Mouse (Mus musculus): Measurements from ENCODE around the gene Ccr4.

- TF ChIP-seq CTCF (IDR thresholded peaks at IDR 0.05; ENCODE audit: extremely low read depth, insufficient read depth, insufficient read length, insufficient replicate concordance), result no peak
- no peak for TF ChIP-seq POLR2A (IDR thresholded peaks at IDR 0.05; ENCODE audit: low read depth, low read length)
These were observed 2.8 kb downstream of the Ccr4 start for GRCm38 (mm10) chr9:114501913-114502312.
